8 mouse cellular contexts compared by ENCODE assay signal in genomic region chr11:20202299-20203011, GRCm38 (mm10). TPM values are rescaled to one million over a fixed set of nuclear protein-coding genes. Genes with fewer than 3 reads are reported as not detected.
A peak's percentile ranks its signal among the peaks of the same experiment; 100 is the strongest.
DNase-seq lines count a peak whose midpoint lies in the region; ATAC-seq and TF ChIP-seq lines count a peak whose summit lies in the region.

No protein-coding gene starts in this region.

- peak overlapping the region; percentile 99; the same call in 1 of the 2 replicates for H3K27ac ChIP-seq in heart, embryonic 11.5 days (ENCODE audit: low read depth, low read length)
- no peak overlapping the region for H3K27ac ChIP-seq in cortical plate, adult 2 months (ENCODE audit: insufficient read depth, low read length)
- peak overlapping the region; percentile 98 for H3K27ac ChIP-seq in intestine, embryonic 16.5 days (ENCODE audit: low read length)
- no peak overlapping the region for H3K27ac ChIP-seq in lung, embryonic 16.5 days (ENCODE audit: low read length)

- no peaks in the 10 kb centered on the region for H3K36me3 ChIP-seq in heart, embryonic 11.5 days (ENCODE audit: control insufficient read depth, insufficient read depth, low read length)
- H3K36me3 ChIP-seq in intestine, embryonic 16.5 days (ENCODE audit: control insufficient read depth, insufficient read depth, low read length), result no peaks in the 10 kb centered on the region
- no peaks in the 10 kb centered on the region for H3K36me3 ChIP-seq in lung, embryonic 16.5 days (ENCODE audit: control insufficient read depth, insufficient read depth, low read length)

- H3K9ac ChIP-seq in heart, embryonic 11.5 days (ENCODE audit: low read depth, low read length), result peak overlapping the region; percentile 99
- H3K9ac ChIP-seq in intestine, embryonic 16.5 days (ENCODE audit: low read depth, low read length), result peak overlapping the region; percentile 100
- H3K9ac ChIP-seq in lung, embryonic 16.5 days (ENCODE audit: low read length), result peak overlapping the region; percentile 100

- H3K4me2 ChIP-seq in heart, embryonic 11.5 days, result peak overlapping the region; percentile 90
- peak overlapping the region; percentile 75 for H3K4me2 ChIP-seq in intestine, embryonic 16.5 days (ENCODE audit: low read depth, low read length)
- H3K4me2 ChIP-seq in lung, embryonic 16.5 days (ENCODE audit: low read depth, low read length), result peak overlapping the region; percentile 76

- peaks cover 39% of the 10 kb centered on the region for H3K4me1 ChIP-seq in heart, embryonic 11.5 days (ENCODE audit: control insufficient read depth, insufficient read depth, low read length)
- peaks cover 12% of the 10 kb centered on the region; the same call in 1 of the 2 replicates for H3K4me1 ChIP-seq in cortical plate, adult 2 months (ENCODE audit: control insufficient read depth, insufficient read depth, low read length)
- H3K4me1 ChIP-seq in intestine, embryonic 16.5 days (ENCODE audit: control insufficient read depth, insufficient read depth, low read length), result peaks cover 32% of the 10 kb centered on the region
- H3K4me1 ChIP-seq in lung, embryonic 16.5 days (replicated peaks; ENCODE audit: control insufficient read depth, insufficient read depth, low read length), result peaks cover 28% of the 10 kb centered on the region

- H3K4me3 ChIP-seq in heart, embryonic 11.5 days (ENCODE audit: low read depth, low read length), result peak overlapping the region; percentile 100
- H3K4me3 ChIP-seq in cortical plate, adult 2 months (ENCODE audit: insufficient read depth, low read length), result peak overlapping the region; percentile 43
- peak overlapping the region; percentile 99 for H3K4me3 ChIP-seq in intestine, embryonic 16.5 days (ENCODE audit: low read length)
- peak overlapping the region; percentile 100 for H3K4me3 ChIP-seq in lung, embryonic 16.5 days (ENCODE audit: low read length)

- TF ChIP-seq CTCF in cortical plate, adult 2 months (IDR thresholded peaks at IDR 0.05; ENCODE audit: extremely low read depth, insufficient read depth, low read length), result no peak

- no peak for DNase-seq in heart, adult 8-10 months (ENCODE audit: low spot score)
- no peak for DNase-seq in gastrocnemius, postnatal 4 days (ENCODE audit: low spot score in 2 of 2)
- DNase-seq in left cerebral cortex, adult 9 months (ENCODE audit: low spot score in 2 of 2), result no peak
- DNase-seq in T-cell, adult 2 months (ENCODE audit: low spot score), result no peak

- no peak for TF ChIP-seq POLR2A in cortical plate, adult 2 months (IDR thresholded peaks at IDR 0.05; ENCODE audit: extremely low read depth, insufficient read depth, low read length)

- ATAC-seq in heart, embryonic 11.5 days (replicated peaks; ENCODE audit: insufficient number of reproducible peaks, low FRiP score, low TSS enrichment), result no peak
- ATAC-seq in intestine, embryonic 16.5 days, result no peak
- ATAC-seq in lung, embryonic 16.5 days (ENCODE audit: low read depth), result no peak

- WGBS in heart, embryonic 11.5 days (ENCODE audit: insufficient replicate concordance), result 41% methylated on average over 7 of the region's 7 CpGs
- 35% methylated on average over 7 of the region's 7 CpGs for WGBS in intestine, embryonic 16.5 days
- WGBS in lung, embryonic 16.5 days, result 28% methylated on average over 7 of the region's 7 CpGs

- no peaks in the 10 kb centered on the region for H3K27me3 ChIP-seq in heart, embryonic 11.5 days (ENCODE audit: control insufficient read depth, insufficient read depth, low read length)
- no peaks in the 10 kb centered on the region for H3K27me3 ChIP-seq in intestine, embryonic 16.5 days (replicated peaks; ENCODE audit: control insufficient read depth, insufficient read depth, low read length)
- H3K27me3 ChIP-seq in lung, embryonic 16.5 days (ENCODE audit: control insufficient read depth, insufficient read depth, low read depth, low read length), result no peaks in the 10 kb centered on the region

- H3K9me3 ChIP-seq in heart, embryonic 11.5 days (replicated peaks; ENCODE audit: control insufficient read depth, low read length), result no peaks in the 10 kb centered on the region
- H3K9me3 ChIP-seq in intestine, embryonic 16.5 days (ENCODE audit: control insufficient read depth, low read length), result no peaks in the 10 kb centered on the region
- no peaks in the 10 kb centered on the region for H3K9me3 ChIP-seq in lung, embryonic 16.5 days (ENCODE audit: control insufficient read depth, low read length)

RNA-seq across cellular contexts. Expression of gene Rab1a, which starts 1.2 kb away (rescaled TPM):
- 197 and 209 TPM in 2 replicates for polyA plus RNA-seq in heart, embryonic 11.5 days (2014; fragmentation: Nextera tagmentation; extraction: Ambion mirVana)
- 100 to 1,000 TPM; 116 to 134 (median 127) TPM for total RNA-seq in heart, adult 8-10 months (2022)
- 189 and 195 TPM in 2 replicates for polyA plus RNA-seq in cortical plate, adult 2 months (2012; rRNA removed)
- 368 and 403 TPM in 2 replicates for polyA plus RNA-seq in intestine, embryonic 16.5 days (2015; fragmentation: Nextera tagmentation; extraction: Ambion mirVana)
- polyA plus RNA-seq in lung, embryonic 16.5 days (2015; fragmentation: Nextera tagmentation; extraction: Ambion mirVana), result 261 and 264 TPM in 2 replicates
- 100 to 1,000 TPM; 127 to 143 TPM for total RNA-seq in gastrocnemius, postnatal 4 days (2021)

RNA-seq across cellular contexts. Expression of gene Cep68, which starts 46.8 kb away (rescaled TPM):
- polyA plus RNA-seq in heart, embryonic 11.5 days (2014; fragmentation: Nextera tagmentation; extraction: Ambion mirVana), result 32.0 and 32.8 TPM in 2 replicates
- 10 to 100 TPM; 41.9 to 47.2 (median 43.2) TPM for total RNA-seq in heart, adult 8-10 months (2022)
- polyA plus RNA-seq in cortical plate, adult 2 months (2012; rRNA removed), result 17.3 and 17.8 TPM in 2 replicates
- 20.4 and 20.8 TPM in 2 replicates for polyA plus RNA-seq in intestine, embryonic 16.5 days (2015; fragmentation: Nextera tagmentation; extraction: Ambion mirVana)
- polyA plus RNA-seq in lung, embryonic 16.5 days (2015; fragmentation: Nextera tagmentation; extraction: Ambion mirVana), result 36.8 and 37.0 TPM in 2 replicates
- 10 to 100 TPM; 35.0 to 35.8 TPM for total RNA-seq in gastrocnemius, postnatal 4 days (2021)

Comparison
In these comparisons a context has a peak if more than half of its experiments do, and no peak if none do; other contexts are left out.
1. H3K27ac ChIP-seq: peak in heart, embryonic 11.5 days (single experiment) and intestine, embryonic 16.5 days (single experiment); none in cortical plate, adult 2 months (single experiment) and lung, embryonic 16.5 days (single experiment).
2. H3K4me3 ChIP-seq: peak in every context shown above with its lines; median percentile 100 in heart, embryonic 11.5 days; 100 in lung, embryonic 16.5 days; 99 in intestine, embryonic 16.5 days; 43 in cortical plate, adult 2 months.
3. Peak in every context shown above with its lines, with median percentiles within 50 percentile points of each other: H3K4me2 ChIP-seq and H3K9ac ChIP-seq.